Mouse (Mus musculus) liver, embryonic 15.5 days (tissue): ENCODE measurements around the gene Trit1. TPM values are rescaled to one million over a fixed set of nuclear protein-coding genes. Genes with fewer than 3 reads are reported as not detected.
A peak's percentile ranks its signal among the peaks of the same experiment; 100 is the strongest.
"Not testable (repeated sequence)": the region's sequence is repeated elsewhere in the genome, so short reads cannot be mapped to it uniquely, and the experiment has no call there.

Source experiments
- ATAC-seq: fragments of 200-750 bp; cut with Nextera tagmentation; 2 replicates; pipeline ENCODE4 v1.8.0; 2017; ENCODE audit warnings: moderate number of reproducible peaks, mild to moderate bottlenecking, moderate library complexity; ENCODE audit not compliant: insufficient read depth
- H3K27ac ChIP-seq: fragments of 300-500 bp; sonication (generic); replicated peaks from 2 replicates; pipeline ENCODE4 v1.5.1; 2015; ENCODE audit warnings: mild to moderate bottlenecking, inconsistent platforms
- H3K27me3 ChIP-seq: fragments of 300-500 bp; sonication (generic); 2 replicates; pipeline ENCODE4 v1.6.1; 2015; ENCODE audit warnings: mild to moderate bottlenecking, inconsistent platforms
- H3K36me3 ChIP-seq: fragments of 300-500 bp; sonication (generic); replicated peaks from 2 replicates; pipeline ENCODE4 v1.6.1; 2015; ENCODE audit warnings: moderate library complexity, mild to moderate bottlenecking, inconsistent platforms
- H3K4me1 ChIP-seq: fragments of 300-500 bp; sonication (generic); replicated peaks from 2 replicates; pipeline ENCODE4 v1.6.1; 2015; ENCODE audit warnings: inconsistent platforms
- H3K4me2 ChIP-seq: fragments of 300-500 bp; sonication (generic); 2 replicates; pipeline ENCODE4 v1.6.1; 2015; ENCODE audit warnings: moderate library complexity, mild to moderate bottlenecking, inconsistent platforms
- H3K4me3 ChIP-seq: fragments of 300-500 bp; sonication (generic); replicated peaks from 2 replicates; pipeline ENCODE4 v1.5.1; 2015; ENCODE audit warnings: mild to moderate bottlenecking, inconsistent platforms
- H3K9ac ChIP-seq: fragments of 300-500 bp; sonication (generic); 2 replicates; pipeline ENCODE4 v1.6.1; 2015; ENCODE audit warnings: moderate library complexity, mild to moderate bottlenecking, inconsistent platforms
- H3K9me3 ChIP-seq: fragments of 300-500 bp; sonication (generic); replicated peaks from 2 replicates; pipeline ENCODE4 v1.6.1; 2016; ENCODE audit warnings: inconsistent platforms
- WGBS: fragments of 180-500 bp; shearing (Covaris S2); methylation state at CpG from one replicate; pipeline ENCODE4 v1.1.7; 2015; ENCODE audit warnings: mixed read lengths; ENCODE audit not compliant: insufficient replicate concordance; 5-methylcytosine and 5-hydroxymethylcytosine counted together
- polyA plus RNA-seq: library from polyadenylated mRNA; unstranded; fragments of >200 nt; fragmentation: Nextera tagmentation; extraction: Ambion mirVana; gene quantifications from 2 replicates; pipeline ENCODE4 v1.2.1, GENCODE M21; 2015

Trit1 gene
- polyA plus RNA-seq, 1 experiment from 2014 or later = 6.3 TPM

- ATAC-seq = peak; percentile 51
- H3K4me1 ChIP-seq = peaks cover 20% of the 10 kb centered on the region
- peaks cover 76% of the 10 kb centered on the region for H3K27me3 ChIP-seq
- no peaks in the 10 kb centered on the region for H3K9me3 ChIP-seq
- no peaks in the 10 kb centered on the region for H3K36me3 ChIP-seq
- WGBS = 25% methylated on average over 12 of the region's 12 CpGs
- H3K4me3 ChIP-seq = no peak overlapping the region
- no peak overlapping the region for H3K27ac ChIP-seq
- H3K9ac ChIP-seq = no peak overlapping the region
- peak overlapping the region; percentile 23 for H3K4me2 ChIP-seq
These were observed 17.7 kb upstream of the Trit1 start for GRCm38 (mm10) chr4:122998537-122999262.

- Histone ChIP-seq H3K27ac (no peak overlapping the region), H3K36me3 (no peaks in the 10 kb centered on the region), H3K9ac (no peak overlapping the region), H3K9me3 (no peaks in the 10 kb centered on the region), H3K4me2 (no peak overlapping the region), H3K4me1 (peaks cover 20% of the 10 kb centered on the region), H3K4me3 (no peak overlapping the region), H3K27me3 (peaks cover 73% of the 10 kb centered on the region)
- WGBS = 20% methylated on average over 4 of the region's 4 CpGs
- no peak for ATAC-seq
These were observed 17.1 kb upstream of the Trit1 start for GRCm38 (mm10) chr4:122999263-122999691.

GRCm38 (mm10) chr4:123000130-123000529 is 16.3 kb upstream of the Trit1 start:
- no peak overlapping the region for H3K9ac ChIP-seq
- H3K27ac ChIP-seq = no peak overlapping the region
- H3K4me1 ChIP-seq = peaks cover 24% of the 10 kb centered on the region
- H3K9me3 ChIP-seq = no peaks in the 10 kb centered on the region
- H3K4me2 ChIP-seq = no peak overlapping the region
- H3K4me3 ChIP-seq = no peak overlapping the region
- ATAC-seq = no peak
- H3K27me3 ChIP-seq = peaks cover 65% of the 10 kb centered on the region
- whole genome bisulfite sequencing = 63% methylated on average over 14 of the region's 14 CpGs
- no peaks in the 10 kb centered on the region for H3K36me3 ChIP-seq

GRCm38 (mm10) chr4:123000617-123001342 is 15.6 kb upstream of the Trit1 start:
- 66% methylated on average over 17 of the region's 17 CpGs for WGBS
- H3K27me3 ChIP-seq = peaks cover 58% of the 10 kb centered on the region
- ATAC-seq = no peak

GRCm38 (mm10) chr4:123005054-123005966 is 11.1 kb upstream of the Trit1 start:
- Histone ChIP-seq H3K27me3 (peaks cover 13% of the 10 kb centered on the region), H3K27ac (peak overlapping the region; percentile 51; the same call in 1 of the 2 replicates), H3K9me3 (no peaks in the 10 kb centered on the region), H3K9ac (no peak overlapping the region), H3K4me1 (0 out of 2 replicates have a peak, but pooled peaks cover 7% of the 10 kb centered on the region), H3K4me3 (no peak overlapping the region), H3K36me3 (no peaks in the 10 kb centered on the region), H3K4me2 (no peak overlapping the region)
- no peak for ATAC-seq
- WGBS = 41% methylated on average over 15 of the region's 15 CpGs

More at GRCm38 (mm10) chr4:123000617-123001342, 15.6 kb upstream of the Trit1 start:
- no peak overlapping the region for H3K9ac ChIP-seq
- H3K9me3 ChIP-seq = no peaks in the 10 kb centered on the region
- no peak overlapping the region for H3K27ac ChIP-seq
- no peaks in the 10 kb centered on the region for H3K36me3 ChIP-seq
- no peak overlapping the region for H3K4me3 ChIP-seq
- H3K4me2 ChIP-seq = no peak overlapping the region
- peaks cover 23% of the 10 kb centered on the region for H3K4me1 ChIP-seq

- not testable (repeated sequence) for H3K27me3 ChIP-seq, ATAC-seq, H3K9ac ChIP-seq, H3K9me3 ChIP-seq, H3K4me2 ChIP-seq, H3K27ac ChIP-seq, H3K36me3 ChIP-seq, H3K4me3 ChIP-seq
- 71% methylated on average over 4 of the region's 4 CpGs for WGBS
- H3K4me1 ChIP-seq = peaks cover 13% of the 10 kb centered on the region
These were observed 3.9 kb upstream of the Trit1 start for GRCm38 (mm10) chr4:123012501-123012900.

GRCm38 (mm10) chr4:123013346-123013945 is 3.0 kb upstream of the Trit1 start:
- H3K36me3 ChIP-seq = no peaks in the 10 kb centered on the region
- no peak overlapping the region for H3K9ac ChIP-seq
- no peak overlapping the region for H3K4me3 ChIP-seq
- no peaks in the 10 kb centered on the region for H3K9me3 ChIP-seq
- WGBS = 60% methylated on average over 5 of the region's 5 CpGs
- H3K4me1 ChIP-seq = peaks cover 21% of the 10 kb centered on the region
- no peak overlapping the region for H3K27ac ChIP-seq
- H3K4me2 ChIP-seq = no peak overlapping the region
- ATAC-seq = no peak
- H3K27me3 ChIP-seq = no peaks in the 10 kb centered on the region; the same call in 1 of the 2 replicates

GRCm38 (mm10) chr4:123013949-123014406 is 2.4 kb upstream of the Trit1 start:
- peaks cover 26% of the 10 kb centered on the region for H3K4me1 ChIP-seq
- WGBS = 26% methylated on average over 3 of the region's 3 CpGs

GRCm38 (mm10) chr4:123014501-123015282 is 1.7 kb upstream of the Trit1 start:
- 35% methylated on average over 7 of the region's 7 CpGs for WGBS
- no peak overlapping the region for H3K27ac ChIP-seq
- no peak overlapping the region for H3K4me2 ChIP-seq
- H3K27me3 ChIP-seq = no peaks in the 10 kb centered on the region; the same call in 1 of the 2 replicates
- H3K36me3 ChIP-seq = no peaks in the 10 kb centered on the region
- H3K4me3 ChIP-seq = no peak overlapping the region
- peaks cover 30% of the 10 kb centered on the region for H3K4me1 ChIP-seq
- no peaks in the 10 kb centered on the region for H3K9me3 ChIP-seq
- H3K9ac ChIP-seq = no peak overlapping the region
- ATAC-seq = no peak

More at GRCm38 (mm10) chr4:123013949-123014406, 2.4 kb upstream of the Trit1 start:
- no peak for ATAC-seq
- Histone ChIP-seq H3K36me3 (no peaks in the 10 kb centered on the region), H3K9me3 (no peaks in the 10 kb centered on the region), H3K9ac (no peak overlapping the region), H3K27me3 (no peaks in the 10 kb centered on the region; the same call in 1 of the 2 replicates), H3K27ac (no peak overlapping the region), H3K4me2 (no peak overlapping the region), H3K4me3 (no peak overlapping the region)

- Histone ChIP-seq H3K36me3 (0 out of 2 replicates have a peak, but pooled peaks cover 3% of the 10 kb centered on the region), H3K9ac (no peak overlapping the region), H3K4me3 (no peak overlapping the region), H3K4me2 (no peak overlapping the region), H3K27ac (no peak overlapping the region), H3K27me3 (no peaks in the 10 kb centered on the region), H3K4me1 (peaks cover 35% of the 10 kb centered on the region), H3K9me3 (no peaks in the 10 kb centered on the region)
- 80% methylated on average over 3 of the region's 3 CpGs for WGBS
- no peak for ATAC-seq
These were observed 5.2 kb downstream of the Trit1 start for GRCm38 (mm10) chr4:123021591-123021990.
